Mouse (Mus musculus) heart, embryonic 16.5 days (tissue): Measurements from ENCODE around the gene Pcbp4. TPM values are rescaled to one million over a fixed set of nuclear protein-coding genes. Genes with fewer than 3 reads are reported as not detected.

ENCODE experiments used
- ATAC-seq: fragments of 200-750 bp; cut with Nextera tagmentation; replicated peaks from 2 replicates; pipeline ENCODE4 v1.8.0; 2017; ENCODE audit warnings: moderate number of reproducible peaks; ENCODE audit not compliant: insufficient read depth, low FRiP score; ENCODE audit errors: extremely low read depth
- H3K27ac ChIP-seq: fragments of 300-500 bp; sonication (generic); 2 replicates; pipeline ENCODE4 v1.5.1; 2014; ENCODE audit warnings: mild to moderate bottlenecking, low read length, control low read depth, moderate library complexity
- H3K27me3 ChIP-seq: fragments of 300-500 bp; sonication (generic); 2 replicates; pipeline ENCODE4 v1.6.1; 2014; ENCODE audit warnings: low read length, mixed read lengths; ENCODE audit not compliant: control insufficient read depth, insufficient read depth
- H3K36me3 ChIP-seq: fragments of 300-500 bp; sonication (generic); 2 replicates; pipeline ENCODE4 v1.6.1; 2014; ENCODE audit not compliant: control insufficient read depth, insufficient read depth
- H3K4me1 ChIP-seq: fragments of 300-500 bp; sonication (generic); 2 replicates; pipeline ENCODE4 v1.6.1; 2014; ENCODE audit warnings: low read length, mixed read lengths; ENCODE audit not compliant: control insufficient read depth, insufficient read depth
- H3K4me2 ChIP-seq: fragments of 300-500 bp; sonication (generic); 2 replicates; pipeline ENCODE4 v1.6.1; 2014; ENCODE audit warnings: low read depth, mild to moderate bottlenecking, control low read depth, low read length
- H3K4me3 ChIP-seq: fragments of 300-500 bp; sonication (generic); 2 replicates; pipeline ENCODE4 v1.5.1; 2014; ENCODE audit warnings: mild to moderate bottlenecking, control low read depth, low read length
- H3K9ac ChIP-seq: fragments of 300-500 bp; sonication (generic); 2 replicates; pipeline ENCODE4 v1.6.1; 2014; ENCODE audit warnings: low read length, control low read depth
- H3K9me3 ChIP-seq: fragments of 300-500 bp; sonication (generic); replicated peaks from 2 replicates; pipeline ENCODE4 v1.6.1; 2016; ENCODE audit warnings: low read length; ENCODE audit not compliant: control insufficient read depth
- WGBS: fragments of 180-500 bp; shearing (Covaris S2); extraction: QIAGEN DNeasy Blood & Tissue Kit; methylation state at CpG from one replicate; pipeline ENCODE4 v1.1.7; 2014; 5-methylcytosine and 5-hydroxymethylcytosine counted together
- polyA plus RNA-seq: library from polyadenylated mRNA; unstranded; fragments of >200 nt; fragmentation: Nextera tagmentation; extraction: Ambion mirVana; gene quantifications from 2 replicates; pipeline ENCODE4 v1.2.1, GENCODE M21; 2015

Gene Pcbp4
- polyA plus RNA-seq, 1 experiment from 2014 or later: 64.8 TPM

GRCm38 (mm10) chr9:106465571-106466200 is 12.6 kb downstream of the Pcbp4 start, which contains the start of gene Gpr62:
Gene Gpr62 (minus strand): TSS chr9:106465938.
- Histone ChIP-seq H3K27me3 (peaks cover 6% of the 10 kb centered on the region; the same call in 1 of the 2 replicates), H3K36me3 (peaks cover 21% of the 10 kb centered on the region), H3K9ac (peak within 1 kb of the TSS; percentile 81), H3K4me1 (peaks cover 10% of the 10 kb centered on the region), H3K4me2 (peak within 1 kb of the TSS; percentile 87), H3K4me3 (peak within 1 kb of the TSS; percentile 71), H3K27ac (no peak within 1 kb of the TSS), H3K9me3 (no peaks in the 10 kb centered on the region)
- WGBS: 32% methylated on average over 26 of the region's 26 CpGs
- no peak; the same call in 1 of the 2 replicates for ATAC-seq

DNA sequence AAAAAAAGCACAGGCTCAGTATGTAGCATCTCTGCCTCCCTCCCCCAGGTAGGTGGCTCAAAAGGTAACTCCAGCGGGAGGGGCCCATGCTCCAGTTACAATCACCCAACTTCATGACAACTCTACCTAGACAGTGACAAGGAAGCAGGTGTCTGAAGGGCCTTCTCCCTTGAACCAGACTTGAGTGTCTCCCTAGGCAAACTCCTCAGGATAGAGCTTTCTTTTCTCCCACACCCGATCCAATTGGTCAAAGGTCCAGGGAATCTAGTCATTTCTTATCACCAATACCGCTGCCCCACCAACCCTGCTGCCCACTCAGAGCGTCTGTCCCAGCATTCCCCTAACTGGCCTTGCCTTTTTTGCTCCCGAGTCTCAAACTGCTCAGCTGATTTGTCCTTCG is 13.6 kb downstream of the Pcbp4 start:
- no peak overlapping the region for H3K27ac ChIP-seq
- ATAC-seq: no peak
- 76% methylated on average over 6 of the region's 6 CpGs for WGBS

DNA sequence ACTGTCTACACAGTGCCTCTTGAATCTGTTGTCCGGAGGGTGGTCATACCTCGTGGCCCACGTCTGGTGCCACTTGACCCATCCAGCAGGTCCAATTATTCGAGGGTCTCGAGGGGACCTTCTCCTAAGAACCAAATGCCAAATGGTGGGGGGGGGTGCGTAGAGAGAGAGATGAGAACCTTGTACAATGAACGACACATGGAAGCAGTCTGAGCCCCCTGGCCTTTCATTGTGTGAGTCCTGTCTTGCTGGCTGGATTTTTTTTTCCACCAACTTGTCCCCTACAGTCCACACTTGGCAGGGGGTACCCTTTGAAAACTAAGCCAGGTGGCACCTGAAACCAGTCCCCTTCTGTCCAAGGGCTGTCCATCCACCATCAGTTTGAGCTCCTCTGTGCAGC is 14.7 kb downstream of the Pcbp4 start:
- 82% methylated on average over 7 of the region's 7 CpGs for WGBS
- peaks cover 10% of the 10 kb centered on the region for H3K4me1 ChIP-seq
- no peak overlapping the region for H3K9ac ChIP-seq
- no peak for ATAC-seq
- H3K27me3 ChIP-seq: peaks cover 6% of the 10 kb centered on the region; the same call in 1 of the 2 replicates
- H3K4me3 ChIP-seq: no peak overlapping the region
- H3K4me2 ChIP-seq: no peak overlapping the region
- H3K36me3 ChIP-seq: peaks cover 12% of the 10 kb centered on the region
- no peak overlapping the region for H3K27ac ChIP-seq
- no peaks in the 10 kb centered on the region for H3K9me3 ChIP-seq

More for the DNA sequence above, 13.6 kb downstream of the Pcbp4 start:
- Histone ChIP-seq H3K9ac (no peak overlapping the region), H3K9me3 (no peaks in the 10 kb centered on the region), H3K4me2 (no peak overlapping the region), H3K4me3 (no peak overlapping the region), H3K27me3 (peaks cover 6% of the 10 kb centered on the region; the same call in 1 of the 2 replicates), H3K4me1 (peaks cover 10% of the 10 kb centered on the region), H3K36me3 (peaks cover 18% of the 10 kb centered on the region)

- ATAC-seq: no peak
- Histone ChIP-seq H3K9ac (no peak overlapping the region), H3K4me1 (peaks cover 10% of the 10 kb centered on the region), H3K27ac (no peak overlapping the region), H3K4me2 (no peak overlapping the region), H3K4me3 (no peak overlapping the region), H3K9me3 (no peaks in the 10 kb centered on the region), H3K36me3 (no peaks in the 10 kb centered on the region), H3K27me3 (peaks cover 6% of the 10 kb centered on the region; the same call in 1 of the 2 replicates)
- WGBS: 60% methylated on average over 6 of the region's 6 CpGs
Measured at GRCm38 (mm10) chr9:106469317-106469716, 16.2 kb downstream of the Pcbp4 start.

DNA sequence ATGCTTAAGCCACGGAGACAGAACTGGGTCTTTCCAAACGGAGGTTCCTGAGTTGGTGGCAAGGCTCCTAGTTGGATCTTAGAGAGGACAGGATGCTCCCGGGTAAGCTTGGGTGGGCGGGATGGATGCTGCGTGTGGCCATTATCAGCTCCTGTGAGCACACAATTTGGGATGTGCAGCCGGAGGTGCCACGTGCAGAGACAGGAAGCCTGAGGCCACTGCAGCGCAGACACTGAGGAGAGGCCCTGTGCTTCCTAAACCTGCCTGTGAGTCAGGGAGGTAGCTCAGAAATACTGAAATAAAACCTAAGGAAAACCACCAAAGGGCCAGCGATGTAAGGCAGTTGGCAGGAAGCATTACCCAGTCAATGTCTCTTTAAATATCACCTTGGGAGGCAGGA is 16.7 kb downstream of the Pcbp4 start:
- Histone ChIP-seq H3K36me3 (no peaks in the 10 kb centered on the region), H3K27ac (no peak overlapping the region), H3K9me3 (no peaks in the 10 kb centered on the region), H3K4me1 (peaks cover 10% of the 10 kb centered on the region), H3K4me2 (no peak overlapping the region), H3K4me3 (no peak overlapping the region), H3K27me3 (0 out of 2 replicates have a peak, but pooled peaks cover 3% of the 10 kb centered on the region), H3K9ac (no peak overlapping the region)
- ATAC-seq: no peak
- 53% methylated on average over 9 of the region's 9 CpGs for WGBS

GRCm38 (mm10) chr9:106470991-106471750 is 18.1 kb downstream of the Pcbp4 start:
- ATAC-seq: no peak
- H3K27me3 ChIP-seq: 0 out of 2 replicates have a peak, but pooled peaks cover under 1% of the 10 kb centered on the region
- H3K4me1 ChIP-seq: peaks cover 13% of the 10 kb centered on the region
- no peak overlapping the region for H3K27ac ChIP-seq
- H3K9ac ChIP-seq: no peak overlapping the region
- no peaks in the 10 kb centered on the region for H3K36me3 ChIP-seq
- H3K9me3 ChIP-seq: no peaks in the 10 kb centered on the region
- 0 out of 2 replicates have a peak overlapping the region, but pooled peaks have one; percentile 29 for H3K4me2 ChIP-seq
- no peak overlapping the region for H3K4me3 ChIP-seq
- WGBS: 66% methylated on average over 14 of the region's 14 CpGs

- H3K4me1 ChIP-seq: peaks cover 19% of the 10 kb centered on the region
- no peaks in the 10 kb centered on the region for H3K36me3 ChIP-seq
- no peak overlapping the region for H3K9ac ChIP-seq
- no peak overlapping the region for H3K4me3 ChIP-seq
- no peak overlapping the region for H3K27ac ChIP-seq
- 17% methylated on average over 5 of the region's 5 CpGs for WGBS
- ATAC-seq: 0 out of 2 replicates have a peak, but pooled peaks have one; percentile 3
- H3K9me3 ChIP-seq: no peaks in the 10 kb centered on the region
- 0 out of 2 replicates have a peak overlapping the region, but pooled peaks have one; percentile 29 for H3K4me2 ChIP-seq
- no peaks in the 10 kb centered on the region for H3K27me3 ChIP-seq
Measured at GRCm38 (mm10) chr9:106471892-106472291, 18.8 kb downstream of the Pcbp4 start.

DNA sequence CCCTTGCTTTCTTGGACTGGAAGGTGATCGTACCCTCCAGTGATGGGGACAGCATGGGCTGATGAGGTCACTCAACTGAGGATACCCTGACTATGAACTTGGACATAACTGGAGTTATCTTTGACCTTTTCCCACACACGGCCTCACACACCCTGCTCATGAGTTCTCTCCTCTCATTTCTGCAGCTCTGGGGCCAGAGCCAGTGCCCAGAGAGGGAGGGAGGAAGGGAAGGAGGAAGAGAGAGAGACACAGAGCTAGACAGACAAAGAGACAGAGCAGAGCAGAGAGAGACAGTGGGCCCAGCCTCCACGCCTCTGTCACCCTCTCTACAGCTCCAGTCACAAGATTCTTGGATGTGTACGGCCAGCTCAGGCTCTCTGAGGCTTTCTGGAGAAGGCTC is 19.2 kb downstream of the Pcbp4 start:
- H3K4me1 ChIP-seq: peaks cover 19% of the 10 kb centered on the region
- no peak overlapping the region for H3K9ac ChIP-seq
- no peak for ATAC-seq
- H3K4me3 ChIP-seq: no peak overlapping the region
- no peaks in the 10 kb centered on the region for H3K36me3 ChIP-seq
- H3K27me3 ChIP-seq: no peaks in the 10 kb centered on the region
- no peak overlapping the region for H3K4me2 ChIP-seq
- H3K27ac ChIP-seq: peak overlapping the region; percentile 20; the same call in 1 of the 2 replicates
- WGBS: 54% methylated on average over 4 of the region's 4 CpGs
- no peaks in the 10 kb centered on the region for H3K9me3 ChIP-seq
